Comparison of ENCODE assay signal across 9 mouse cellular contexts in genomic region chr1:167942037-167942470, GRCm38 (mm10).
DNase-seq lines count a peak whose midpoint lies in the region; ATAC-seq and TF ChIP-seq lines count a peak whose summit lies in the region.
"Had no signal": no experiment of that assay in that cellular context is flagged by ENCODE, and none has a peak within 500 bp of the region (broad histone marks: within the 10 kb centered on the region; RNA-seq: fewer than 3 reads in every experiment).

No protein-coding gene starts in this region.

- peaks cover 2% of the 10 kb centered on the region; the same call in 1 of the 2 replicates for H3K4me1 ChIP-seq in forebrain, embryonic 12.5 days
- H3K4me1 ChIP-seq in forebrain, embryonic 10.5 days, result peaks cover 8% of the 10 kb centered on the region
- no peaks in the 10 kb centered on the region for H3K4me1 ChIP-seq in lung, adult 2 months (ENCODE audit: control insufficient read depth, insufficient read depth, low read length)
- no peaks in the 10 kb centered on the region for H3K4me1 ChIP-seq in neural tube, embryonic 14.5 days (ENCODE audit: control insufficient read depth, insufficient read depth, low read length)

- no peak overlapping the region for H3K27ac ChIP-seq in forebrain, embryonic 12.5 days
- H3K27ac ChIP-seq in forebrain, embryonic 10.5 days, result no peak overlapping the region
- no peak overlapping the region for H3K27ac ChIP-seq in neural tube, embryonic 14.5 days (ENCODE audit: low read depth, low read length)
- H3K27ac ChIP-seq: midbrain, embryonic 12.5 days had no signal

- no peak overlapping the region for H3K4me2 ChIP-seq in forebrain, embryonic 12.5 days
- H3K4me2 ChIP-seq in neural tube, embryonic 14.5 days (ENCODE audit: low read depth, low read length), result no peak overlapping the region
- H3K4me2 ChIP-seq: midbrain, embryonic 12.5 days had no signal

- 43% methylated on average over 8 of the region's 8 CpGs for WGBS in forebrain, embryonic 12.5 days
- WGBS in forebrain, embryonic 10.5 days, result 52% methylated on average over 8 of the region's 8 CpGs
- 41% methylated on average over 8 of the region's 8 CpGs for WGBS in lung, adult 2 months
- WGBS in neural tube, embryonic 14.5 days, result 34% methylated on average over 8 of the region's 8 CpGs

- no peaks in the 10 kb centered on the region for H3K27me3 ChIP-seq in forebrain, embryonic 12.5 days
- H3K27me3 ChIP-seq in forebrain, embryonic 10.5 days (ENCODE audit: poor library complexity, severe bottlenecking), result no peaks in the 10 kb centered on the region
- H3K27me3 ChIP-seq in neural tube, embryonic 14.5 days (ENCODE audit: control insufficient read depth, insufficient read depth, low read length), result no peaks in the 10 kb centered on the region
- H3K27me3 ChIP-seq: midbrain, embryonic 12.5 days had no signal

- ATAC-seq in forebrain, embryonic 12.5 days (ENCODE audit: low FRiP score), result peak; percentile 63; the same call in 1 of the 2 replicates
- ATAC-seq in neural tube, embryonic 14.5 days (ENCODE audit: low read depth), result 0 out of 2 replicates have a peak, but pooled peaks have one; percentile 21
- no peak for ATAC-seq in activated CD4-positive, CD25-positive, alpha-beta regulatory T cell, adult 4 months

- no peak for DNase-seq in forebrain, embryonic 10.5 days (ENCODE audit: extremely low spot score, low spot score)
- DNase-seq in lung, adult 2 months, result no peak
- DNase-seq in lung, adult 18-20 months, result no peak
- peak; percentile 27 for DNase-seq in fibroblast of lung, adult 2 months (ENCODE audit: low read depth)
- DNase-seq in thymus, postnatal 14 days, result no peak

- TF ChIP-seq POLR2A in lung, adult 2 months (IDR thresholded peaks at IDR 0.05; ENCODE audit: borderline replicate concordance, extremely low read depth, low read depth, low read length), result no peak

- H3K9ac ChIP-seq in forebrain, embryonic 12.5 days, result no peak overlapping the region
- no peak overlapping the region for H3K9ac ChIP-seq in neural tube, embryonic 14.5 days (replicated peaks; ENCODE audit: low read depth, low read length)
- H3K9ac ChIP-seq: midbrain, embryonic 12.5 days had no signal

- H3K4me3 ChIP-seq in forebrain, embryonic 12.5 days (replicated peaks), result no peak overlapping the region
- no peak overlapping the region for H3K4me3 ChIP-seq in forebrain, embryonic 10.5 days
- H3K4me3 ChIP-seq in lung, adult 2 months (replicated peaks; ENCODE audit: extremely low read depth, low read depth, low read length), result peak overlapping the region; percentile 19
- H3K4me3 ChIP-seq in neural tube, embryonic 14.5 days (ENCODE audit: low read depth, low read length), result no peak overlapping the region
- H3K4me3 ChIP-seq: midbrain, embryonic 12.5 days had no signal

- no peaks in the 10 kb centered on the region for H3K36me3 ChIP-seq in forebrain, embryonic 12.5 days (replicated peaks)
- H3K36me3 ChIP-seq in forebrain, embryonic 10.5 days (replicated peaks), result no peaks in the 10 kb centered on the region
- no peaks in the 10 kb centered on the region for H3K36me3 ChIP-seq in neural tube, embryonic 14.5 days (ENCODE audit: control insufficient read depth, insufficient read depth, low read length)
- H3K36me3 ChIP-seq: midbrain, embryonic 12.5 days had no signal

- TF ChIP-seq CTCF in lung, adult 2 months (IDR thresholded peaks at IDR 0.05; ENCODE audit: insufficient read depth, low read length), result 0 out of 2 replicates have a peak, but pooled peaks have one; percentile 9

- H3K9me3 ChIP-seq in forebrain, embryonic 12.5 days, result no peaks in the 10 kb centered on the region
- H3K9me3 ChIP-seq in forebrain, embryonic 10.5 days, result no peaks in the 10 kb centered on the region
- no peaks in the 10 kb centered on the region for H3K9me3 ChIP-seq in neural tube, embryonic 14.5 days (ENCODE audit: control insufficient read depth, low read length)
- H3K9me3 ChIP-seq: midbrain, embryonic 12.5 days had no signal
